Mouse (Mus musculus) CD4-positive, CD25-positive, alpha-beta regulatory T cell (primary cell): ENCODE data around the gene 4930502E18Rik. TPM values are rescaled to one million over a fixed set of nuclear protein-coding genes. Genes with fewer than 3 reads are reported as not detected.

Experiments
- polyA plus RNA-seq: library from polyadenylated mRNA; unstranded; fragments of 100-300 nt; shearing (Covaris generic); gene quantifications from one replicate; pipeline ENCODE4 v1.2.1, GENCODE M21; 2017

4930502E18Rik gene
- polyA plus RNA-seq, result not detected

GRCm38 (mm10) chrX:53724596-53724995 lies at the start of gene 4930502E18Rik:
4930502E18Rik (plus strand) TSS chrX:53724826.

GRCm38 (mm10) chrX:53757736-53758135 lies 33.1 kb downstream of the 4930502E18Rik start, which contains the start of gene 1700013H16Rik:
1700013H16Rik (minus strand) TSS chrX:53757831.

GRCm38 (mm10) chrX:53776276-53776675 lies 51.6 kb downstream of the 4930502E18Rik start, which contains the start of gene Zfp36l3:
Zfp36l3 (minus strand) TSS chrX:53776394.

Other genes starting within 250 kb of the 4930502E18Rik start
- 21.5 TPM for gene Rtl8c, start 116.8 kb upstream of the 4930502E18Rik start, polyA plus RNA-seq
- gene Gm14597, start 115.8 kb upstream of the 4930502E18Rik start, polyA plus RNA-seq, result not detected
- gene Rtl8a, start 81.1 kb upstream of the 4930502E18Rik start, polyA plus RNA-seq, result 33.7 TPM
- gene Rtl8b, start 54.4 kb upstream of the 4930502E18Rik start, polyA plus RNA-seq, result 31.7 TPM
- gene 1700013H16Rik, start 33.0 kb downstream of the 4930502E18Rik start, polyA plus RNA-seq, result not detected
- not detected for gene Zfp36l3, start 51.6 kb downstream of the 4930502E18Rik start, polyA plus RNA-seq
- 3.1 TPM for gene Xlr, start 72.9 kb downstream of the 4930502E18Rik start, polyA plus RNA-seq